Mouse (Mus musculus) liver, embryonic 16.5 days (tissue): ENCODE results near the gene Mras. TPM values are rescaled to one million over a fixed set of nuclear protein-coding genes. Genes with fewer than 3 reads are reported as not detected.

Source experiments
- ATAC-seq: fragments of 200-750 bp; cut with Nextera tagmentation; 2 replicates; pipeline ENCODE4 v1.8.0; 2017; ENCODE audit warnings: low read depth, mild to moderate bottlenecking, moderate number of reproducible peaks, moderate library complexity
- H3K27ac ChIP-seq: fragments of 300-500 bp; sonication (generic); 2 replicates; pipeline ENCODE4 v1.5.1; 2014; ENCODE audit warnings: mild to moderate bottlenecking, low read length
- H3K27me3 ChIP-seq: fragments of 300-500 bp; sonication (generic); 2 replicates; pipeline ENCODE4 v1.6.1; 2014; ENCODE audit warnings: low read depth, low read length, mixed read lengths; ENCODE audit not compliant: control insufficient read depth, insufficient read depth
- H3K36me3 ChIP-seq: fragments of 300-500 bp; sonication (generic); 2 replicates; pipeline ENCODE4 v1.6.1; 2014; ENCODE audit warnings: mild to moderate bottlenecking; ENCODE audit not compliant: control insufficient read depth, insufficient read depth
- H3K4me1 ChIP-seq: fragments of 300-500 bp; sonication (generic); 2 replicates; pipeline ENCODE4 v1.6.1; 2014; ENCODE audit warnings: low read depth, low read length, mixed read lengths; ENCODE audit not compliant: control insufficient read depth
- H3K4me2 ChIP-seq: fragments of 300-500 bp; sonication (generic); 2 replicates; pipeline ENCODE4 v1.6.1; 2014; ENCODE audit warnings: low read depth, low read length, mixed read lengths
- H3K4me3 ChIP-seq: fragments of 300-500 bp; sonication (generic); 2 replicates; pipeline ENCODE4 v1.5.1; 2014; ENCODE audit warnings: low read depth, mild to moderate bottlenecking, low read length
- H3K9ac ChIP-seq: fragments of 300-500 bp; sonication (generic); 2 replicates; pipeline ENCODE4 v1.6.1; 2014; ENCODE audit warnings: low read depth, low read length
- H3K9me3 ChIP-seq: fragments of 300-500 bp; sonication (generic); replicated peaks from 2 replicates; pipeline ENCODE4 v1.6.1; 2016; ENCODE audit warnings: low read length; ENCODE audit not compliant: control insufficient read depth
- WGBS: fragments of 180-500 bp; shearing (Covaris S2); extraction: QIAGEN DNeasy Blood & Tissue Kit; methylation state at CpG from one replicate; pipeline ENCODE4 v1.1.7; 2014; ENCODE audit not compliant: insufficient replicate concordance; 5-methylcytosine and 5-hydroxymethylcytosine counted together
- polyA plus RNA-seq: library from polyadenylated mRNA; unstranded; fragments of >200 nt; fragmentation: Nextera tagmentation; extraction: Ambion mirVana; gene quantifications from 2 replicates; pipeline ENCODE4 v1.2.1, GENCODE M21; 2015

Gene Mras
- polyA plus RNA-seq, 1 experiment from 2014 or later = 3.8 TPM

- Histone ChIP-seq H3K4me2 (no peak overlapping the region), H3K36me3 (no peaks in the 10 kb centered on the region), H3K27me3 (no peaks in the 10 kb centered on the region), H3K27ac (no peak overlapping the region), H3K9ac (no peak overlapping the region), H3K4me3 (no peak overlapping the region), H3K9me3 (no peaks in the 10 kb centered on the region), H3K4me1 (no peaks in the 10 kb centered on the region)
- 52% methylated on average over 3 of the region's 3 CpGs for WGBS
- no peak for ATAC-seq
These were observed 27.9 kb downstream of the Mras start for GRCm38 (mm10) chr9:99409280-99409679.

DNA sequence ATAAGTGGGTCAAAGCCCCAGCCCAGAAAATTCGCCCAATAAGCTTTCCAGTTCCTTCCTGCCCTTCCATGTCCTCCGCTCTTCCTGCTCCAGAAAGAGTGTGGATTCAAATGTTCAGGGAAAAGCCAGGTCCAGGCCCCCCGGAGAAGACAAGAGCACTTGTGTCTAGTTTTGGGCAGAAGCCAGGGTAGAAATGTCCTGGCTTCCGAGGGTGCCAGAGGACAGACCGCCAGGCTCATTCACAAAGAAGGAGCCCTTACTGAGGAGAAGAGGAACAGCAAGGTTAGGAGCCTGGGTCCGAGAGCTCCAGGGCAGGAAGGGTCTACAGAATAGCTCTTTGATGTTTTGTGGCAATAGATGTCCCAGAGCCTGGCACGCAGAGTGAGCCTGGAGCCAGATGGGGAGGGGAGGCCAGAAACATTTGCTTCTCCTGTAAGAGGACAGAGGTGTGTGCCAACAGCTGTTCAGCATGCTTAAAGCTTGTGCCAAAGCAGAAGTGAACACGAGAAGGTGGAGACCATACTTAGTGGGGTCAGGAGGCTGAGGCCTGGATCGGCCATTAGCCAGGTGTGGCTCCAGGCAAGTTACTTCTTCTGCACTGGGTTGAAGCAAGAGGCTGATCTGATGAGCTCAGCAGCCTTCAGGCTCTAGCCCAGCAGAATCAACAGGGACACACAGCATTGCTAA, 35.8 kb downstream of the Mras start:
- Histone ChIP-seq H3K4me1 (no peaks in the 10 kb centered on the region), H3K27ac (no peak overlapping the region), H3K9me3 (no peaks in the 10 kb centered on the region), H3K36me3 (no peaks in the 10 kb centered on the region), H3K4me3 (no peak overlapping the region), H3K4me2 (no peak overlapping the region), H3K27me3 (no peaks in the 10 kb centered on the region), H3K9ac (no peak overlapping the region)
- no peak for ATAC-seq
- 55% methylated on average over 9 of the region's 9 CpGs for WGBS

GRCm38 (mm10) chr9:99400781-99401180, 36.4 kb downstream of the Mras start:
- no peaks in the 10 kb centered on the region for H3K4me1 ChIP-seq
- 57% methylated on average over 6 of the region's 6 CpGs for WGBS
- H3K27me3 ChIP-seq = no peaks in the 10 kb centered on the region
- no peak overlapping the region for H3K9ac ChIP-seq
- H3K4me3 ChIP-seq = no peak overlapping the region
- H3K4me2 ChIP-seq = no peak overlapping the region
- ATAC-seq = no peak
- H3K36me3 ChIP-seq = no peaks in the 10 kb centered on the region
- H3K27ac ChIP-seq = no peak overlapping the region
- no peaks in the 10 kb centered on the region for H3K9me3 ChIP-seq

DNA sequence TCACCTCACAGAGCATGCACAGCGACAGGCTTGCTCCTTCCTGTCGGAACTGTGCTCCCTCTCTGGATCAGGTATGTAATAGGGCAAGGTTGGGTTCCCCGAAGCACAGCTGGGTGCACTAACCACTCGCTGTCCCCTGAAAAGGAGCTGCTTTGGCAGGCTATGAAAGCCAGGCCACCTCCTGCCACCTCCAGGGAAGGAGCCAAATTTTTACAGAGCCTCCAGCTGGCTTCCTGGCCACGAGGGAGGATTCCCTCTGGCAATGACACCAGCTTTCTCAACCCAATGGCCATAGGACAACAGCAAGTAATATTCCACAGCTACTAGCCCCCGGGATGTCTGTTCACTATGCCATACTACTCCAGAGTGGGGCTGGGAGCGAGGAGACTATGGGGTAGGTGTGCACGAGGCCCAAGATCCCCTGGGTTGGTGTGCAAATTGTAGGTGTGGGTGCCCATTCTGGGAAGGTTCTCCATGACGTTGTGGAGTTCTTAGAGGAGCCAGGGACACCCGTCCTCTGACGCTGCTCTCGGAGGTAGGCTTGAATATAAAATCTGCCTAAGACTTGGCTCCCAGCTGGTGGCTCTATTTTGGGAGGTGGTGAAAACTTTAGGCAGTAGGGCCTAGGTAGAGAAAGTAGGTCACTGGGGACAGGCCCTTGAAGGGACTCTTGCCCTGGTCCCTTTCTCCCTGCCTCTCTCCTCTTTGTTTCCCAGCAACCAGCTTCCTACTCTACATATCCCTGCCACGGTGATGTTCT, 39.9 kb downstream of the Mras start:
- 64% methylated on average over 13 of the region's 13 CpGs for WGBS
- H3K4me1 ChIP-seq = no peaks in the 10 kb centered on the region
- no peaks in the 10 kb centered on the region for H3K9me3 ChIP-seq
- no peaks in the 10 kb centered on the region for H3K27me3 ChIP-seq
- H3K4me2 ChIP-seq = no peak overlapping the region
- no peak for ATAC-seq
- no peak overlapping the region for H3K4me3 ChIP-seq
- H3K27ac ChIP-seq = no peak overlapping the region
- no peak overlapping the region for H3K9ac ChIP-seq
- no peaks in the 10 kb centered on the region for H3K36me3 ChIP-seq

DNA sequence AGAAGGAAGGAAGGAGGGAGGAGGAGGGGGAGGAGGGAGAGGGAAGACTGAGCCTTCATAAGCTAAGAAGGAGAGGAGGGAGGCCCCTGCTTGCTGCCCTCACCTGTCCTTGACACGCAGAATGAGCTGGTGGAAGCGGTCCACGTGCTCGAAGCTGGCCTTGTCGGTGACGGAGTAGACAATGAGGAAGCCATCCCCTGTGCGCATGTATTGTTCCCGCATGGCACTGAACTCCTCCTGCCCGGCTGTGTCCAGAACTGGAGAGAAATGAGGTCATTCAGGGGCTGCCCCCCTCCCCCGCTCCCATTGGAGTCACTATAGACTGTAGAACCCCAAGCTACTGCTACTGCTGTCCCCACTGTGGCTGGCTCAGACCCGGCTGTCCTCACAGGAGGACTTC, 42.8 kb downstream of the Mras start:
- Histone ChIP-seq H3K36me3 (no peaks in the 10 kb centered on the region), H3K4me1 (no peaks in the 10 kb centered on the region), H3K27ac (no peak overlapping the region), H3K4me3 (no peak overlapping the region), H3K27me3 (no peaks in the 10 kb centered on the region), H3K9me3 (no peaks in the 10 kb centered on the region), H3K9ac (no peak overlapping the region), H3K4me2 (no peak overlapping the region)
- no peak for ATAC-seq
- 68% methylated on average over 11 of the region's 11 CpGs for WGBS

DNA sequence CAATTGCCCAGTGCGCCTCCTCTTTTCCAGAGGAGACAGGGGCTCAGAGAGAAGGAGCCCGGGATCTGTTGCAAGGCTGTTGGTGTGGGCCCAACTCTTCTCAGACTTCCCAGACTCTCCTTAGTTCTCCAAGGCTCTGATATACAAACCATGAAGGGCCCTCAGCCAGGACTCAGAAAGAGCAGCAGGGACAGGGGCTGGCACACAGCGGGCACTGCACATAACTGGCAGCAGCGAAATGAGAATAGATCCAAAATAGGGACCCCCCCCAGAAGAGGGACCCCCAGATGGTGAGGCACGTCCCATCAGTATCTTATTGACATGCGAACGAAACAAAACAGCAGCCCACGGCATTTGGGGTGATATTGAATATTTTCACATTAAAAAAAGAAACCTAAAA, 44.0 kb downstream of the Mras start:
- Histone ChIP-seq H3K4me2 (no peak overlapping the region), H3K9ac (no peak overlapping the region), H3K4me1 (no peaks in the 10 kb centered on the region), H3K4me3 (no peak overlapping the region), H3K36me3 (no peaks in the 10 kb centered on the region), H3K9me3 (no peaks in the 10 kb centered on the region), H3K27ac (no peak overlapping the region), H3K27me3 (no peaks in the 10 kb centered on the region)
- 69% methylated on average over 8 of the region's 8 CpGs for WGBS
- ATAC-seq = no peak

DNA sequence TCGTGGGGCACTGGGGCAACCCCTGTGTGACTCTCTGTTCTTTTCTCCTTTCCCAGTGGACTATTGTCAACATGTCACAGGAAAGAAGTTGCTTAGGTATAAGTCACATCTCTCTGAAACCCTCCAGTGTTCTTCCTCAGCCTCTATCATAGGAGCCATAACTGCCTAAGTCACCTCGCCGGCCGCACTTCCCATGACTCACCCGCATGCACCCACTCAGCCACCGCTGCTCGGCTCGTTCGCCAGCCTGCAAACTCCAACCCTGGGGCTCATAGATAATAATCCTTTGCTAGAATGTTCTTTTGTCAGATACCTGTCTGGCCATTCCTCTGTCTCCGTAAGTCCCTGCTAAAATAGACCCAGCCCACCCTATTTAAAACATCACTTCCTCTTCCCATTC, 45.6 kb downstream of the Mras start:
- Histone ChIP-seq H3K36me3 (no peaks in the 10 kb centered on the region), H3K4me1 (no peaks in the 10 kb centered on the region), H3K27me3 (no peaks in the 10 kb centered on the region), H3K27ac (no peak overlapping the region), H3K9me3 (no peaks in the 10 kb centered on the region), H3K4me3 (no peak overlapping the region), H3K4me2 (no peak overlapping the region), H3K9ac (no peak overlapping the region)
- 72% methylated on average over 10 of the region's 10 CpGs for WGBS
- ATAC-seq = no peak

DNA sequence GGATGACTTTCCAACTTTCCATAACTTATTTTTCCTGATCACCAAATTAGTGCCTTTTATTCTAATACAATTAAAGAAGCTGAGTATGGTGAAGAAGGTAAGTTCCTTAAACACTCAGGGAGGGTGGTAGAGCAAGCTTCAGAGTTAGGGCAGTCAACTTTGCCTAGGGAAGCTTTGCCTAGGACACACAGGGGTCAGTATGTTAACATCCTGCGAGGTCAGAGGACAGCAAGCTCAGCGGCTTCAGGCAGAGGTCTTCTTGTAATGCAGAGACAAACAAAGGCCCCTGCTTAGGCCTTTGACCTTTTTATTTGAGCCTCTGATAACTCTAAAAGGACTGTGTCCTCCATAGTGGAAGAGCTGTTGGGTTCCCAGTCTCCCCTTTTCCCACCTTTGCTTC, 46.5 kb downstream of the Mras start:
- 49% methylated on average over 2 of the region's 2 CpGs for WGBS
- H3K9ac ChIP-seq = no peak overlapping the region
- no peak overlapping the region for H3K4me2 ChIP-seq
- H3K4me3 ChIP-seq = no peak overlapping the region
- no peaks in the 10 kb centered on the region for H3K4me1 ChIP-seq
- no peaks in the 10 kb centered on the region for H3K27me3 ChIP-seq
- H3K9me3 ChIP-seq = no peaks in the 10 kb centered on the region
- no peaks in the 10 kb centered on the region for H3K36me3 ChIP-seq
- H3K27ac ChIP-seq = no peak overlapping the region
- 0 out of 2 replicates have a peak, but pooled peaks have one; percentile 36 for ATAC-seq

DNA sequence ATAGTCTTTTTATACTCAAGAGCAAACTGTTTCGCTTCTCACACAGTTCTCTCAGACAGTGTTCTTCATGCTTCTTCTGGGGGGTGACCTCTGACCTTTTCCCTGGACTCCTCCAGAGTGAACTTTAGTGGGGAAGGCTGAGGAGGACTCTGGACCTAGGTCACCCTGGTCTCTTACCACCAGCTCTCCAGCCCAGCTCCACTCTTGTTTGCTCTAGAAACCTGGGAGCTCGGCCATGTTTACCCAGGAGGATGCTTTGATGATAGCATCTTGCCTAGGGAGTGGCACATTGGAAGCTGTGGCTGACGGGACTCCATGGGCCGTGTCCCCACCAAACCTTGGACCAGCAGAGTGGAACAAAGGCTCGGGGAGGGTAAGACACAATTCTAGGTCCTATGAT, 47.0 kb downstream of the Mras start:
- H3K27ac ChIP-seq = no peak overlapping the region
- no peaks in the 10 kb centered on the region for H3K9me3 ChIP-seq
- no peak overlapping the region for H3K9ac ChIP-seq
- WGBS = 45% methylated on average over 5 of the region's 5 CpGs
- no peaks in the 10 kb centered on the region for H3K36me3 ChIP-seq
- peak; percentile 71 for ATAC-seq
- H3K4me2 ChIP-seq = no peak overlapping the region
- H3K27me3 ChIP-seq = no peaks in the 10 kb centered on the region
- no peaks in the 10 kb centered on the region for H3K4me1 ChIP-seq
- no peak overlapping the region for H3K4me3 ChIP-seq
